Mouse (Mus musculus) limb, embryonic 15.5 days (tissue): ENCODE results near the gene Cenpp. TPM values are rescaled to one million over a fixed set of nuclear protein-coding genes. Genes with fewer than 3 reads are reported as not detected.

Experiments
- polyA plus RNA-seq: library from polyadenylated mRNA; unstranded; fragments of >200 nt; fragmentation: Nextera tagmentation; extraction: Ambion mirVana; gene quantifications from 2 replicates; pipeline ENCODE4 v1.2.1, GENCODE M21; 2015

Gene Cenpp
- polyA plus RNA-seq, 1 experiment from 2014 or later: 21.5 TPM

Other genes with a start within 250 kb of the Cenpp start
- gene Ippk, start 231.5 kb downstream of the Cenpp start, polyA plus RNA-seq: 14.2 and 14.7 TPM in 2 replicates
- gene Tes3-ps, start 159.5 kb downstream of the Cenpp start, polyA plus RNA-seq: 0.72 and 0.88 TPM in 2 replicates
- 4.0 and 7.2 TPM in 2 replicates for gene Ecm2, start 148.0 kb downstream of the Cenpp start, polyA plus RNA-seq
- 159 and 242 TPM in 2 replicates for gene Aspn, start 108.3 kb downstream of the Cenpp start, polyA plus RNA-seq
- 16.9 and 27.1 TPM in 2 replicates for gene Omd, start 70.3 kb downstream of the Cenpp start, polyA plus RNA-seq
- gene Ogn, start 44.7 kb downstream of the Cenpp start, polyA plus RNA-seq: 324 and 326 TPM in 2 replicates
- gene Nol8, start 293 bp upstream of the Cenpp start, polyA plus RNA-seq: 13.6 and 14.6 TPM in 2 replicates
- gene Iars, start 29.3 kb upstream of the Cenpp start, polyA plus RNA-seq: 65.3 and 68.2 TPM in 2 replicates
- not detected in 2 replicates for gene Gm30302, start 146.2 kb upstream of the Cenpp start, polyA plus RNA-seq